Mouse (Mus musculus) cerebellum, postnatal 25 days (tissue): ENCODE data around the gene Olfr718-ps1.

ENCODE experiments used
- DNase-seq, 2 experiments: peaks; one replicate each; pipeline ENCODE4 v3.0.0; 2021; ENCODE audit warnings: mixed read lengths in 2 of 2

Olfr718-ps1 gene

GRCm38 (mm10) chr5:143127837-143128236 is 19.5 kb downstream of the Olfr718-ps1 start:
- peak; percentile 71 to 85 for DNase-seq

GRCm38 (mm10) chr5:143126908-143127307 is 20.5 kb downstream of the Olfr718-ps1 start:
- no peak for DNase-seq

DNA sequence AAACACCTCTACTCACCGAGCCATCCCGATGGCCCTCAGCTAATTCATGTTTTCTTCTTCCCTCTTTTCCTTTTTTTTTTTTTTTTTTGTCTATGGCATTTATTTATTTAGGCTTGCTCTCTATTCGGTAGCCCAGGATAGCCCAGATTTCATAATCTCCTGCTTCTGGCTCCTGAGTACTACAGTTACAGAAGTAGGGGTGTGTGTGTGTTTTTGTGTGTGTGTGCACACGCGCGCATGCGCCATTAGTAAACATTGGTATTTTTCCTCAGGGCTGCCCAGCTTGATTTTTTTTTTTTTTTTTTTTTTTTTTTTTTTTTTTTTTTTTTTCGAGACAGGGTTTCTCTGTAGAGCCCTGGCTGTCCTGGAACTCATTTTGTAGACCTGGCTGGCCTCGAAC is 21.3 kb downstream of the Olfr718-ps1 start:
- no peak for DNase-seq

DNA sequence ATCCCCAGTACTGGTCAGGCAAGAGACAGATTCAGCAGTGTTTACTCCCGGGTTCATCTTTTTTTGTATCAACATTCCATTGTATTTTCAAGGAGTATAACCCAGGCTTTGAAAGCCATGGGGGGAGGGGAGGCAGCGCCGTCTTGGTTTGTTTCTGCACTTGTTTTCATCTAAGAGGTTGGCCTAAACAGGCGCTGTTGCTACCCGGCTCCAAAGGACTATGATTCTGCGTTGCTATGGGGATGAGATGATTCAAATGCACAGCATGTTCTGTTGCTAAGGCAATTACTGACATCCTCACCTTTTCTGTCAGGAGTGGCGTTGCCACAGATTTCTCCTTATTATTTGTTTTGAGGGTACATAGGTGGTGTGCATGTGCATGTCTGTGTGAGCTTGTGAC is 21.8 kb downstream of the Olfr718-ps1 start:
- DNase-seq = no peak

DNA sequence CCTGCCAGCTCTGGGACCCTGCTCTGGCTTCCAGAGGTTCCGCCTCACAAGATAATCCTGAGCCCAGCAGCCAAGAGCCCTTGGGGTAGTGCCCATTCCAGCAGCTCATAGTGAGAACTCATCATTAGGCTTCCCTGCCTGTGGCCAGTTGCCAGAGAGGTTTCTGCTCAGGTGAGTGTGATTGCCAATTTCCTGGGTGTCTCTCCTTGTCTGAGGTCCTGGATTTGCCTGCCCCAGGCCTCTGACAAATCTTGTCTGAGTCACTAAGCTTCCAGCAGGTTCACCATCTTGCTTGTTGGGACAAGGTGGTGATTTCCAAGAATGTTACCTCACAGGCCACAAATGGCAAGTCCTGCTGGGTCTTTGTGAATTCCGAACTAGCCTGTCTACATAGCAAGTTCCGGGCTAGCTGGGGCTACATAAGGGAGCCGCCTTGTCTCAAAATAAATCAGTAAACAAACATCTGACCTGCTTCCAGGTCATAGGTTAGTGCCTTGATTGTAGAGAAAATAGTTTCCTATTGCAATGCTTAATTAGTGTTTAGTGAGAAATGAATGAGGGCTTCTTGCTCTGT is 22.5 kb downstream of the Olfr718-ps1 start:
- DNase-seq = peak; percentile 25 to 53

DNA sequence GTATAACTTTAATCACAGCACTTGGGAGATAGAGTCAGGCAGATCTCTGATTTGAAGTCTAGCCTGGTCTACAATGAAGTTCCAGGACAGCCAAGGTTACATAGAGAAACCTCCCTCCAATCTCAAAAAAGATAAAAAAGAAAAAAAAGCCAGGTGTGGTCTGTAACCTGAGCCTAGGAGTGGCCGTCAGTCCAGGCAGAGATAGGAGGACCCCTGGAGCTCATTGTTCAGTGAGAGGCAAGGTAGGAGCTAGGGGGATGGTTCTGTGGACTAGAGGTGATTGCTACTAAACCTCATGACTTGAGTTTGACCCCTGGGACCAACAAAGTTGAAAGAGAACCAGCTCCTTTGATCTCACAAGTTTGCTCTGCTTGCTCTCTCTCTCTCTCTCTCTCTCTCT is 24.7 kb downstream of the Olfr718-ps1 start:
- DNase-seq = no peak

DNA sequence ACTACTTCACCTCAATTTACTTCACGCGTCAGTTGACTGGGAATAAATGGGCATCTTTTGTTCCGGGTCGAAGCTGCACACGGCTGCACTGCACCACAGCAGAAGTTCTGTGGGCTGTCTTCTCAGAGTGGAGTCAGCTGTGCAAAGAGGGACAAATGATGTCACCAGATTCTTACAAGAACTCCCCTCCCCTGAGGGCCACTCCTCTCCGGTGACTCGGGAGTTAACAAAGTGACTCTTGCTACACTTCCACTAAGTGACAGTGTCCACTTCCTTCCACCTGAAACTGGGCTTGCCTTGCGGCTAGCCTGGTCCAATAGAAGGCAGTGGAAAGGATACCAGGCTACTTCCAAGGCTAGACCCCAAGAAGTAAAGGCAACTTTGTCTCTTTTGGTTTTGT is 25.3 kb downstream of the Olfr718-ps1 start:
- no peak for DNase-seq

- DNase-seq = peak; percentile 94 to 95
Observed at GRCm38 (mm10) chr5:143112281-143113246, 34.8 kb downstream of the Olfr718-ps1 start, which contains the start of gene Rnf216. Gene Rnf216, minus strand, starts transcription at chr5:143112994.

DNA sequence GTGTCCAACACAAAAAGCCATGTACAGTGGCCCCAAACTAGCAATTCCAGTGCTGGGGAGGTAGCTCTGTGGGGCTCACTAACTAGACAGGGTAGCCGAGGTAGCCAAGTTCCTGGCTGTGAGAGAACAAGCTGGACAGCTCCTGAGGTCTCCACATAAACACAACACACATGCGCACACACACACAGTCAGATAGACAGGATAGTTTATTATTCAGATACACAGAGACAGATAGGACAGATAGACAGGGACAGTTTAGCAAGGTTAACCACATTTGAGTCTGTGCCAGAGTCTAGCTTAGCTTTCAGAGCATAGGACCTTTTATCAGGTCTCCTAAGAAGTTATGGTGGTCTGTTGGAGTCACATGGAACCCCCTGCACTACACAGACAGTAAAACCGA is 40.5 kb downstream of the Olfr718-ps1 start:
- DNase-seq = no peak

DNA sequence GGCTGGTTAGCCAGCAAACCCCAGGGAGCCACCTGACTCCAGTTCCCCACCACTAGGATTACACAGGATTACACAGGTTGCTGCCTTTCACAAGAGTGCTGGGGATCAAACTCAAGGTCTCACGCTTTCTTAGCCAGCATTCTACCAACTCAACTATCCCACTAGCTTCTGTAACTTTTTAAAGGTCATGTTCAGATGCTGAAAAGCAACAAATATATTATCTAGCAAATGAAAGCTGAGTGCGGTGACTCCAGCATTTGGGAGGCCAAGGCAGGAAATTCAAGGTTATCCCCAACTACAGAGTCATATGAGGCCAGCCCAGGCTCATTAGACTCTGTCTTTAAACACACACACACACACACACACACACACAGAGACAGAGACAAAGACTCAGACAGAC is 44.1 kb downstream of the Olfr718-ps1 start:
- DNase-seq = no peak

GRCm38 (mm10) chr5:143101626-143102025 is 45.8 kb downstream of the Olfr718-ps1 start:
- DNase-seq = no peak

- DNase-seq = no peak
Observed at GRCm38 (mm10) chr5:143095256-143095655, 52.1 kb downstream of the Olfr718-ps1 start.

DNA sequence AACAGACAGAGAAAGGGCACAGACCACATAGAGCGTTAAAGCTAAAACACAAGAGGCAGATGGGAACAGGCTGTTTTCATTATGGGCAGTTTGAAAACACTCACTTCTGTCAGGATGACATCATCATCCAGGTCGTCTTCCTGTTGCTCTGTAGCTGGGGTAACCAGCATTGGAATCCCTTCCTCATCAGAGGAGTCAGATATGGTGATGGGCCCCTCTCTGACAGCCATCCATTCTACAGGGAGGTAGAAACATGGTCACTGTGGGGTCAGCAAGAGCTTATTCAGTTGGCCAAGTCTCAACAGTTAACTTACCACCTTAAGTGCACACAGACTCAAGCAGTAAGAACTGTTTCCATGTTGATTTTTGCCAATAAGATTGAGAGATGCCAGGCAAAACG is 54.5 kb downstream of the Olfr718-ps1 start:
- DNase-seq = no peak

- DNase-seq = peak; percentile 56 to 72
Observed at GRCm38 (mm10) chr5:143084898-143085297, 62.5 kb downstream of the Olfr718-ps1 start.
